Mouse (Mus musculus): ENCODE measurements around the gene Pou2f1.

- TF ChIP-seq POLR2A (IDR thresholded peaks at IDR 0.05; ENCODE audit: control insufficient read depth, extremely low read depth, insufficient read depth, low read length, poor library complexity) (no peak), CTCF (IDR thresholded peaks at IDR 0.05; ENCODE audit: borderline replicate concordance, control insufficient read depth, extremely low read depth, insufficient read depth, low read length, poor library complexity) (no peak)
These were observed 6.8 kb downstream of the Pou2f1 start for GRCm38 (mm10) chr1:165995661-165996055.

All from thymus, adult 2 months (tissue).